Mouse (Mus musculus) frontal cortex, postnatal 25 days (tissue): ENCODE measurements at regions not wholly inside any gene's neighbourhood (a gene's known extent, or its start where the extent isn't known, plus 50 kb on each side); places are given as distances from the start of the nearest gene placed in this dataset.

Experiments used
- DNase-seq, 2 experiments: peaks; one replicate each; pipeline ENCODE4 v3.0.0; 2022; ENCODE audit warnings: low spot score in 2 of 2

GRCm38 (mm10) chr1:89382021-89382420 lies 72.6 kb upstream of the Agap1 start:
- no peak for DNase-seq

DNA sequence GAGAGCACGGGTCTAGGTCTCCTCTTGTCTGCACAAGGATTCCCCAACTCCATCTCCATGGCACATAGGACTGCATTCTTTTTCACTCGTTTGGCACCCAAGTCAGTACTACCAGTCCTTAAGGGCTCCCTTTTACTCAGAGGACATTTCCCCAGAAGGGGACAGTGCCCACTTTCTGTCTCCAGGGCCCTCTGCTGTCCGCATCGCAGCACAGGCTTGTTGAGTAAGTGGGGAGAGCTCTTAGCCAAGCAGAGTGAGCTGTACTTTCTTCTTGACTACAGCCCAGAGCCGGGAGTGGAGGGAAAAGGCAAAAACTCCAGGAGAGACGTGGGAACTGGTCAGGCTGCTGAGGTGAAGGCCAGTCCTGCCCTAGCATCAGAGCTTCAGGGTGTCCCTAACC lies 69.5 kb upstream of the Agap1 start:
- no peak for DNase-seq

DNA sequence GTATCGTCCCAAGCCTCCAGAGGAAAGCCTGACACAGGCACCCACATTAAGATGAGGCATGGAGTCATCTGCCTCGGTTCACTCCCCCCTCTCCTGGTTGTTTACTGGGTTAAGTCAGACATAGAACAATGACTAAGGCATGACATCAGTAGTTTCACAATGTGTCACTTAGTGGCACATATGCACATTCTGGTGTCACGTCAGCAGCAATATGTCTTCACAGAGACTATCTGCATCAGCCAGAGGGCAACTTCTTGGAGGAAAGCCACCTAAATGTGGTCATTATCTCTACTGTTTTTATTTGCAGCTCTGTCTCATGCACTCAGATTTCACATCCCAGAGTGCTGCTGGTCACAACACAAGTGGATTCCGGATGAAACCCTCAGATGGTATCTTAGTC lies 61.9 kb upstream of the Agap1 start:
- DNase-seq: no peak

DNA sequence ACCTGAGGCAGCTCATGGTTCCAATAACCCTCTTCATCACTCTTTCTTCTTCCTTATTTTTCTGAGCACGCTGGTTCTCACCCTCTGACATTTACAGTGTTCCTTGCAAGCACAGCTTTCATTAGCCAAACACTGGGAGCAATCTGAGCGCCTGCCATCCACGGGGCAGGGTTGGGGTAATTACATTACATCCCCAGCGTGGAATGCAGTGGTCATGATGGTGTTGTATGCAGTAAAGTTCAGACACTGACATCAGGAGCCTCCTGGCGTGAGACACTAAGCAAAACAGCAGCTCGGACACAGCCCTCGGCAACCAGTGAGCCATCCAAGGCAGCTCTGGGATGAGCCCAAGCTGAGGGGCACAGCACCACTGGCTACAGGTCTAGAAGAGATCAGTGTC lies 60.1 kb upstream of the Agap1 start:
- DNase-seq: no peak

DNA sequence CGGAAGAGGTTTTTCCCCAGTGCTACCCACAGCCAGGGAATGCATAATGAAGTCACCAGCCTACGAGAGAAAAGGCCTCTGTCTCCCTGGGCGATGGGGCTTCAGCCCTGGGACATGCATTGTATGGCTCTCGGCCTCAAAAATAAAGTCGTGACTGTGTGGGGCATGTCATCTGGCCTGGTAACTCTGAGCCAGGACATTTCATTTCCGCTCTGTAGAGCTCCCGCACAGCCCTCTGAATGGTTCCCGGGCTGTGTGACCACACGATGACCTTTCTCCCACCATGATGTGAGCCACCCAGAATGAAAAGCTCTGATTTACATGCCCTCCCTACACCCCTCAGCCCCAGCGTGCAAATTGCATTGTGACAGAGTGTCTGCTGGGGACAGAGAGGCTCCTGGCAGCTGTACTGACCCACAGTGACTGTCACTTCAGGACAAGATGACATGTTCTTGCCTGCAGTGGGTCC lies 53.8 kb upstream of the Agap1 start:
- DNase-seq: no peak

DNA sequence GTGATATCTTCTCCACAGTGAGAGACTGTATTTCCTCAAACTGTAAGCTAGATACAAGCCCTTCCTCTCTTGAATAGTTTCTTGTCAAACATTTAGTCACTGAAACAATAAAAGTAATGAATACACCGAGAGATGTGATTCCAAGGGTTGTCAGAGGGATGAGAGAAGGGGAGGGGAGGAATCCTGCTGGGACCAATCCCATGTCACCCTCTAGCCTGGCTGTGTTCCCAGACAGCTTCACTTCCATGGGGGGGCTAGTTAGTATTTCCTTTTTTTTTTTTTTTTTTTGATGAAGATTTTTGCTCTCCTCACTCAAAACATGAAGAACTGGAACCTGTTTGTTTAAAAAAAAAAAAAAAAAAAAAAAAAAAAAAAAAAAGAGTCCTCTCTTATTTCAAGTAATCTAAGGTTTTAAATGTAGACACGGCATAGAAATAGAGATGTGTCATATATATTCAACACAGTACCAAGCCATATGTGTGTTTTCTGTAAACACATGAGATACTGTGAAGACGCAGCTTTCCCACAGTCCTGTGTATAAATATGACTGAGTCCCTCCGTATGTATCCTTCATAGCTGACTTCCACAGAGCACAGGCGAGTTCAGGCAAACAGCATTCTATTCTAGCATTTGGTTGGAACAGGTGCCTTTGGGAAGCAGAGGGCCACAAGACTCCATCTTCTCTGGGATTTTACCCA lies 51.9 kb upstream of the Agap1 start:
- no peak for DNase-seq

DNA sequence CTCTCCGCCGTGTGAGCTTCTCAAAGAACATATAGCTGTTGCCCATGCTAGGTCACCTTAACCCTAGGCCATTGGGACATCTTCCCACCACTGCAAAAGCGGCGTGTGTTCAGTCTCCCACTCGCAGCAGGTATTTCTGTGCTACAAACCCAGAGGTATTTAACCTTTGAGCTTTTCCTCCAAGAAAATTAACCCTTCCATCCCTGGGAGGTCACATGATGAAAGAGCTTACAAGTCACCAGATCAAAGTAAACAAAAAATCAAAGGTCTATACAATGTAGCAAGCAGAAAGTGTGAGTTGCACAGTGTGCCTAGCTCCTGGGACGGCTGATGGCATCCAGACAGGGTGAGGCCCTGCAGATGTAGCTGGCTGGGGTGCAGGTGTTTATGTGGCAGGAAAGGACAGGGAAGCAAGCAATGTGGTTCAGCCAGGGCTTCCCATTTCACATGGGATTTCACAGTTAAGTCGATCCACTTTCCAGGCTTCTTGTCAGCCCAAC lies 51.0 kb upstream of the Agap1 start:
- no peak for DNase-seq
